16 mouse cellular contexts compared by ENCODE assay signal in the genomic region with DNA sequence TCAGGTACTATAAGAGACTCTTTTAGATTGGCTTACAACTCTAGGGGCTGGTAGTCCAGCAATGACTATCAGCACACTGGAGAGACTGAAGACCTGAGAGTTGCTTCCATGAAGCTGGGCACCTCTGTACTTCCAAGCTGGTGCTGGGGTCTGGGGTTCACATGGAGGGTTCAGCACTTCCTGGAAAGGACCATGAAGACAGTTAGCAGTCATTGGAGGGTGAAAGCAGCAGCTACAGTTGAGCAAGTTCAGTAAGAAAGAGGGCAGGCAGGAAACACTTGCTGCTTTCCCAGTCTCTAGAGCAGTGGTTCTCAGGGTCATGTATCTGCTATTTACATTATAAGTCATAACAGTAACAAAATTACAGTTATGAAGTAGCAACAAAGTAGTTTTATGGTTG.
"Had no signal": no experiment of that assay in that cellular context is flagged by ENCODE, and none has a peak within 500 bp of the region (broad histone marks: within the 10 kb centered on the region; RNA-seq: fewer than 3 reads in every experiment).

No protein-coding gene starts in this region.

- H3K9me3 ChIP-seq: intestine, embryonic 15.5 days; kidney, embryonic 15.5 days; liver, embryonic 13.5 days; midbrain, embryonic 12.5 days; midbrain, embryonic 15.5 days; neural tube, embryonic 13.5 days had no signal

- H3K27me3 ChIP-seq: intestine, embryonic 15.5 days; kidney, embryonic 15.5 days; liver, embryonic 13.5 days; midbrain, embryonic 12.5 days; midbrain, embryonic 15.5 days; neural tube, embryonic 13.5 days had no signal

- ATAC-seq: intestine, embryonic 15.5 days; midbrain, embryonic 15.5 days had no signal

- H3K4me2 ChIP-seq: intestine, embryonic 15.5 days; kidney, embryonic 15.5 days; liver, embryonic 13.5 days; midbrain, embryonic 12.5 days; midbrain, embryonic 15.5 days; neural tube, embryonic 13.5 days had no signal

- H3K27ac ChIP-seq: intestine, embryonic 15.5 days; kidney, embryonic 15.5 days; left cerebral cortex, adult 2 months; liver, embryonic 13.5 days; macrophage; midbrain, embryonic 12.5 days; midbrain, embryonic 15.5 days; neural tube, embryonic 13.5 days had no signal

- H3K4me3 ChIP-seq: intestine, embryonic 15.5 days; kidney, embryonic 15.5 days; left cerebral cortex, adult 2 months; liver, embryonic 13.5 days; midbrain, embryonic 12.5 days; midbrain, embryonic 15.5 days; myocyte; neural tube, embryonic 13.5 days had no signal

- DNase-seq: kidney, adult 11 months; kidney, adult 8-10 months; kidney, postnatal 10 days; kidney, postnatal 36 days; layer of hippocampus, postnatal 36 days; liver, embryonic 13.5 days; lung, adult 2 months; right cerebral cortex, postnatal 4 days had no signal

- H3K4me1 ChIP-seq: intestine, embryonic 15.5 days; kidney, embryonic 15.5 days; liver, embryonic 13.5 days; midbrain, embryonic 12.5 days; midbrain, embryonic 15.5 days; neural tube, embryonic 13.5 days had no signal

- H3K9ac ChIP-seq: intestine, embryonic 15.5 days; kidney, embryonic 15.5 days; liver, embryonic 13.5 days; midbrain, embryonic 12.5 days; midbrain, embryonic 15.5 days; neural tube, embryonic 13.5 days had no signal

- H3K36me3 ChIP-seq: intestine, embryonic 15.5 days; kidney, embryonic 15.5 days; liver, embryonic 13.5 days; midbrain, embryonic 12.5 days; midbrain, embryonic 15.5 days; neural tube, embryonic 13.5 days had no signal
